Mouse (Mus musculus): Measurements from ENCODE around the gene Tapt1. TPM values are rescaled to one million over a fixed set of nuclear protein-coding genes. Genes with fewer than 3 reads are reported as not detected.
"Not testable (repeated sequence)": the region's sequence is repeated elsewhere in the genome, so short reads cannot be mapped to it uniquely, and the experiment has no call there.

Gene Tapt1
- polyA plus RNA-seq (2012; rRNA removed): 26.1 and 31.8 TPM in 2 replicates

DNA sequence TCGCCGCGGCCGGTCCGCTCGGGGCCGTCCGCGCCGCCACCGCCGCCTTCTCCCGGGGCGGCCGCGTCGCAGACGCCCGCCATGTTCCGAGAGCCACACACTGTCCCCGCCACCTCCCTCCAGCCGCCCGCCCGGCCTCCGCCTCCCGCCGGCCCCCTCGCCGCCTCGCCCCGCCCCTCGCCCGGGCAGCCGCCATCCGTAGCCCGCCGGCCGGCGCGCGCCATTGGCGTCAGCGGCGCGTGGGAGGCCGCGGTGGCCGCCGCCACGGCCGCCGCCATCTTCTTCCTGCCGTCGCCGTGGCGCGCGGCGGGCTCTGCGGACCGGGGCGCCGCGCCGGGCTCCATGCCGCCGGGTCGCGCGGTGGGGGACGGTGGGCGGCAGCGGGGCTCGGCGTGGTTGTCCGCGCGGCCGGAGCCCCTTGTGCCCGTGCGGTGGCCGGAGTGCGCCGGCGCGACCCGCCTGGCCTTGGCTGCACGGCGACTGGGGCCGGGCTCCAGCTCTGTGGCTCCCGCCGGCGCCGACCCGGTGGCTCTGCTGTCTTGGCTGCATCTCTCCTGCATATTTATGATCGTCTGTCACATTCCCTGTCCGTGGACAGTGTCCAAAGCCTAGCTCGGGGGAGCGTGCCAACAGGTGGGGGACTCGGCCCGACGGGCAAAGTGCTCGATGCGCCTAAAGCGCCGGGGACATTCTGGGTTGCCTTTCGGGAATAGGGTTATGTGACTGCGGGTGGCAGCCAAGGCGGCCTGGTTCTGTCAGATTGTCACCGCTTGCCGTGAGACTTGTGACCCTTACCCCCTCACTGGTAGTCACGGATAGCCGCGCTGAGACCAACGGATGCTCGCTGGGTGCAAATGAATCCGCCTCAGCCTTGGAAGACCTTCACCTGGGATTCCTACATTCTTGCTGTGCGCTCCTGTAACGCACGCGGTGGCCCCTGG, at the start of gene Tapt1:
Gene Tapt1 (minus strand): TSS at position 106 of the 941 bp plus-strand sequence.
- WGBS: under 1% methylated on average over 113 of the region's 121 CpGs
- peaks cover 23% of the 10 kb centered on the region for H3K4me1 ChIP-seq (ENCODE audit: control insufficient read depth, insufficient read depth, low read length)
- peak within 1 kb of the TSS; percentile 91 for H3K4me3 ChIP-seq (replicated peaks; ENCODE audit: extremely low read depth, low read depth, low read length)
- TF ChIP-seq POLR2A (IDR thresholded peaks at IDR 0.05; ENCODE audit: borderline replicate concordance, extremely low read depth, low read depth, low read length): 0 out of 2 replicates have a peak, but pooled peaks have one; percentile 7
- TF ChIP-seq CTCF (IDR thresholded peaks at IDR 0.05; ENCODE audit: insufficient read depth, low read length): no peak
- DNase-seq: peak; percentile 79

DNA sequence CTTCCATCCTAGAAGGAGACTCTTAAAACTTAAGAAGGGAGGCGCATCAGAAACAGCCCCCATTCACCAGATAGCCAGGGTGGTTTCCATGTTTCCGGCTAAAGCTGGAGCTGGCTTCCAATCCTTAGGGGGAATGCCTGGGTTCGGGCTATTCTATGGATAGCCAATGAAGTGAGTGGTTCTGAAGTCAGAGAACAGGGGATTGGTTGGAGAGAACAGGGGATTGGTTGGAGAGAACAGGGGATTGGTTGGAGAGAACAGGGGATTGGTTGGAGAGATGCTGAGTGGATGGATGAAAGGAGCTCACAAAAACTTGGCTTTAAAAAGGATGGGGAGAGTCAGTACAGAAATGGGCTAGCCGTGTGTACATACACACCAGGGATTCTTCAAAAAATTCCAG, 45.1 kb upstream of the Tapt1 start:
- no peak for DNase-seq
- WGBS: 83% methylated on average over 4 of the region's 4 CpGs
- no peak for TF ChIP-seq CTCF (IDR thresholded peaks at IDR 0.05; ENCODE audit: insufficient read depth, low read length)
- no peak for TF ChIP-seq POLR2A (IDR thresholded peaks at IDR 0.05; ENCODE audit: borderline replicate concordance, extremely low read depth, low read depth, low read length)
- Histone ChIP-seq H3K4me1 (ENCODE audit: control insufficient read depth, insufficient read depth, low read length) (no peaks in the 10 kb centered on the region), H3K4me3 (replicated peaks; ENCODE audit: extremely low read depth, low read depth, low read length) (no peak overlapping the region)

- not testable (repeated sequence) for H3K4me1 ChIP-seq (ENCODE audit: control insufficient read depth, insufficient read depth, low read length); H3K4me3 ChIP-seq (replicated peaks; ENCODE audit: extremely low read depth, low read depth, low read length); DNase-seq
- 46% methylated on average over 2 of the region's 3 CpGs for WGBS
Observed at GRCm38 (mm10) chr5:44268524-44268923, 42.1 kb upstream of the Tapt1 start.

DNA sequence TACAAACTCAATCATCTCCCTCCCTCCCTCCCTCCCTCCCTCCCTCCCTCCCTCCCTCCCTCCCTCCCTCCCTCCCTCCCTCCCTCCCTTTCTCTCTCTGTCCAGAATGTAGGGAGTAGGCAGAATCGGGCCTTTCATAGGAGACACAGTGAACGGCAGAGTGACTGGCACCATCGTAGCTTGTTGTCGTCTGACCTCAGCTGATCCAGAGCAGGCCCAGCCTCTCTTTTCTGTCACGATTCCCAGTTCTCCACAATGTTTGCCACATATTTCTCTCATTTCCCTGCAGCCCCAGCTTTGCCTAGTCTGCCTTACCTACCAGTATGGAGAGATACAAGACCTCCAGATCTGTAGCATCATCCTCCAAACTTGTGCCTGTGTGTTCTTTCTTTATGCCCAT, 35.3 kb upstream of the Tapt1 start:
- no peaks in the 10 kb centered on the region for H3K4me1 ChIP-seq (ENCODE audit: control insufficient read depth, insufficient read depth, low read length)

GRCm38 (mm10) chr5:44261172-44261571, 34.7 kb upstream of the Tapt1 start:
- no peak for TF ChIP-seq CTCF (IDR thresholded peaks at IDR 0.05; ENCODE audit: insufficient read depth, low read length)
- TF ChIP-seq POLR2A (IDR thresholded peaks at IDR 0.05; ENCODE audit: borderline replicate concordance, extremely low read depth, low read depth, low read length): no peak
- WGBS: 46% methylated on average over 3 of the region's 3 CpGs
- DNase-seq: no peak
- Histone ChIP-seq H3K4me3 (replicated peaks; ENCODE audit: extremely low read depth, low read depth, low read length) (no peak overlapping the region), H3K4me1 (ENCODE audit: control insufficient read depth, insufficient read depth, low read length) (no peaks in the 10 kb centered on the region)

More for the DNA sequence above, 35.3 kb upstream of the Tapt1 start:
- TF ChIP-seq POLR2A (IDR thresholded peaks at IDR 0.05; ENCODE audit: borderline replicate concordance, extremely low read depth, low read depth, low read length) (no peak), CTCF (IDR thresholded peaks at IDR 0.05; ENCODE audit: insufficient read depth, low read length) (no peak)
- DNase-seq: no peak
- no peak overlapping the region for H3K4me3 ChIP-seq (replicated peaks; ENCODE audit: extremely low read depth, low read depth, low read length)
- WGBS: 68% methylated on average over 4 of the region's 5 CpGs

GRCm38 (mm10) chr5:44259678-44260077, 33.3 kb upstream of the Tapt1 start:
- H3K4me3 ChIP-seq (replicated peaks; ENCODE audit: extremely low read depth, low read depth, low read length): no peak overlapping the region
- H3K4me1 ChIP-seq (ENCODE audit: control insufficient read depth, insufficient read depth, low read length): no peaks in the 10 kb centered on the region
- WGBS: 50% methylated on average over 3 of the region's 3 CpGs
- TF ChIP-seq CTCF (IDR thresholded peaks at IDR 0.05; ENCODE audit: insufficient read depth, low read length): no peak
- TF ChIP-seq POLR2A (IDR thresholded peaks at IDR 0.05; ENCODE audit: borderline replicate concordance, extremely low read depth, low read depth, low read length): no peak
- DNase-seq: no peak

DNA sequence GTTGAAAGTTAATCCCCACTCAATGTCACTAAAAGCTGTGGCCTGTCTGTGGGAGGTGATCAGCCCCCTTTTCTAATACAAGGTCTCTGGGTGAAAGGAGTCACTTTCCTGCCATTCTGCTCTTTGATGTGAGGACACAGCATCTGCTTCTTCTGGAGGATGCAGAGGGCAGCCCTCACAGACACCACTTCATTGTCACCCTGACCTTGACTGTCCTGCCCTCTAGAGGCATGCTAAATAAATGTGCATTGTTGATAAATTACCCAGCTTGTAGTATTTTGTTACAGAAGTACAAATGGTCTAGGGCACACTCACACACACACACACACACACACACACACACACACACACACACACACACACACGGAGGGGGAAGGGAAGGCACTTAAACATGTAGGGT, 31.7 kb upstream of the Tapt1 start:
- DNase-seq: no peak
- WGBS: 57% methylated on average over 1 of the region's 1 CpGs
- Histone ChIP-seq H3K4me1 (ENCODE audit: control insufficient read depth, insufficient read depth, low read length) (no peaks in the 10 kb centered on the region), H3K4me3 (replicated peaks; ENCODE audit: extremely low read depth, low read depth, low read length) (no peak overlapping the region)
- TF ChIP-seq CTCF (IDR thresholded peaks at IDR 0.05; ENCODE audit: insufficient read depth, low read length) (peak; percentile 51), POLR2A (IDR thresholded peaks at IDR 0.05; ENCODE audit: borderline replicate concordance, extremely low read depth, low read depth, low read length) (no peak)

- TF ChIP-seq POLR2A (IDR thresholded peaks at IDR 0.05; ENCODE audit: borderline replicate concordance, extremely low read depth, low read depth, low read length) (no peak), CTCF (IDR thresholded peaks at IDR 0.05; ENCODE audit: insufficient read depth, low read length) (no peak)
- 82% methylated on average over 4 of the region's 4 CpGs for WGBS
Observed at GRCm38 (mm10) chr5:44257401-44257800, 31.0 kb upstream of the Tapt1 start.

DNA sequence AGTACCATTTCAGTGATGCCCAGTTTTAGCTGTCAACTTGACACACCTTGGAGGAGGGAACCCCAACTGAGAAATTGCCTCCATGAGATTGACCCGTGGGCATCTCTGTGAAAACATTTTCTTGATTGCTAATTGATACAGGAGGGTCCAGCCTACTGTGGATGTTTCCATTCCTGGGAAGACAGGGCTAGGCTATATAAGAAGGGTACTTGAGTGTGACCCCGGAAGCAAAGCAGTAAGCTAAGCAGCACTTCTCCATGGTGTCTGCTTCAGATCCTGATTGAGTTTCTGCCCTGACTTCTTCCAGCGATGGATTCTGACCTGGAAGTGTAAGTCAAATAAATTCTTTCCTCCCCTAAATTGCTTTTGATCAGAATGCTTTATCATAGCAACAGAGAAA, 30.1 kb upstream of the Tapt1 start:
- WGBS: 70% methylated on average over 3 of the region's 3 CpGs
- Histone ChIP-seq H3K4me1 (ENCODE audit: control insufficient read depth, insufficient read depth, low read length) (no peaks in the 10 kb centered on the region), H3K4me3 (replicated peaks; ENCODE audit: extremely low read depth, low read depth, low read length) (no peak overlapping the region)
- TF ChIP-seq CTCF (IDR thresholded peaks at IDR 0.05; ENCODE audit: insufficient read depth, low read length) (no peak), POLR2A (IDR thresholded peaks at IDR 0.05; ENCODE audit: borderline replicate concordance, extremely low read depth, low read depth, low read length) (no peak)
- DNase-seq: no peak

More at GRCm38 (mm10) chr5:44257401-44257800, 31.0 kb upstream of the Tapt1 start:
- H3K4me1 ChIP-seq (ENCODE audit: control insufficient read depth, insufficient read depth, low read length): no peaks in the 10 kb centered on the region
- H3K4me3 ChIP-seq (replicated peaks; ENCODE audit: extremely low read depth, low read depth, low read length): no peak overlapping the region
- DNase-seq: no peak

All from lung, adult 2 months (tissue).